Comparison of ENCODE assay signal across 11 mouse cellular contexts in genomic region chr13:37505617-37506016, GRCm38 (mm10).
A peak's percentile ranks its signal among the peaks of the same experiment; 100 is the strongest.
DNase-seq lines count a peak whose midpoint lies in the region; ATAC-seq and TF ChIP-seq lines count a peak whose summit lies in the region.
"Had no signal": no experiment of that assay in that cellular context is flagged by ENCODE, and none has a peak within 500 bp of the region (broad histone marks: within the 10 kb centered on the region; RNA-seq: fewer than 3 reads in every experiment).

No protein-coding gene starts in this region.

- no peaks in the 10 kb centered on the region for H3K27me3 ChIP-seq in forebrain, embryonic 11.5 days (ENCODE audit: control insufficient read depth, insufficient read depth, low read length)
- H3K27me3 ChIP-seq in forebrain, postnatal 0 days (ENCODE audit: insufficient read depth, low read length): no peaks in the 10 kb centered on the region
- H3K27me3 ChIP-seq in kidney, adult 2 months (replicated peaks; ENCODE audit: control insufficient read depth, insufficient read depth, low read length): no peaks in the 10 kb centered on the region
- H3K27me3 ChIP-seq in kidney, embryonic 14.5 days (ENCODE audit: control insufficient read depth, insufficient read depth, low read length): no peaks in the 10 kb centered on the region
- H3K27me3 ChIP-seq in neural tube, embryonic 13.5 days: no peaks in the 10 kb centered on the region
- H3K27me3 ChIP-seq in stomach, embryonic 15.5 days (replicated peaks): no peaks in the 10 kb centered on the region
- H3K27me3 ChIP-seq: limb, embryonic 15.5 days had no signal

- H3K27ac ChIP-seq in forebrain, embryonic 11.5 days (ENCODE audit: low read depth, low read length): no peak overlapping the region
- H3K27ac ChIP-seq in forebrain, postnatal 0 days (ENCODE audit: low read depth, low read length): no peak overlapping the region
- H3K27ac ChIP-seq in kidney, adult 2 months (ENCODE audit: insufficient read depth, low read depth, low read length): peak overlapping the region; percentile 70
- H3K27ac ChIP-seq in kidney, embryonic 14.5 days (ENCODE audit: low read depth, low read length): no peak overlapping the region; the same call in 1 of the 2 replicates
- H3K27ac ChIP-seq in neural tube, embryonic 13.5 days (replicated peaks): peak overlapping the region; percentile 28; the same call in 1 of the 2 replicates
- peak overlapping the region; percentile 87 for H3K27ac ChIP-seq in stomach, embryonic 15.5 days

- DNase-seq in forebrain, embryonic 11.5 days (ENCODE audit: low spot score): no peak
- no peak for DNase-seq in forebrain, postnatal 0 days
- DNase-seq in kidney, adult 2 months: no peak
- no peak for DNase-seq in neural tube, embryonic 10.5 days (ENCODE audit: extremely low spot score, low spot score)
- no peak for DNase-seq in layer of hippocampus, postnatal 25 days (ENCODE audit: extremely low spot score in 1 of 2, low spot score in 1 of 2)

- ATAC-seq in forebrain, embryonic 11.5 days (replicated peaks; ENCODE audit: low FRiP score): peak; percentile 44; the same call in 1 of the 2 replicates
- no peak for ATAC-seq in forebrain, postnatal 0 days
- ATAC-seq in kidney, embryonic 14.5 days (ENCODE audit: low FRiP score, low TSS enrichment): no peak
- ATAC-seq in neural tube, embryonic 13.5 days (ENCODE audit: low read depth): no peak
- no peak for ATAC-seq in stomach, embryonic 15.5 days (ENCODE audit: insufficient read depth, low FRiP score, low read depth)

- TF ChIP-seq CTCF in forebrain, postnatal 0 days (IDR thresholded peaks at IDR 0.05; ENCODE audit: low read depth): no peak
- no peak for TF ChIP-seq CTCF in kidney, adult 2 months (conservative IDR thresholded peaks at IDR 0.05; ENCODE audit: insufficient read depth, insufficient read length, low read depth, low read length)

- TF ChIP-seq POLR2A in kidney, adult 2 months (IDR thresholded peaks at IDR 0.05; ENCODE audit: low read depth, low read length): no peak

- no peaks in the 10 kb centered on the region for H3K36me3 ChIP-seq in forebrain, embryonic 11.5 days (ENCODE audit: control insufficient read depth, insufficient read depth, low read length)
- H3K36me3 ChIP-seq in forebrain, postnatal 0 days (ENCODE audit: insufficient read depth): no peaks in the 10 kb centered on the region
- no peaks in the 10 kb centered on the region for H3K36me3 ChIP-seq in kidney, adult 2 months (ENCODE audit: control insufficient read depth, insufficient read depth, low read length)
- no peaks in the 10 kb centered on the region for H3K36me3 ChIP-seq in kidney, embryonic 14.5 days (ENCODE audit: control insufficient read depth, insufficient read depth, low read length)
- no peaks in the 10 kb centered on the region for H3K36me3 ChIP-seq in neural tube, embryonic 13.5 days
- no peaks in the 10 kb centered on the region for H3K36me3 ChIP-seq in stomach, embryonic 15.5 days
- H3K36me3 ChIP-seq: limb, embryonic 15.5 days had no signal

- no peak overlapping the region for H3K4me2 ChIP-seq in forebrain, embryonic 11.5 days (ENCODE audit: low read depth, low read length, severe bottlenecking)
- H3K4me2 ChIP-seq in forebrain, postnatal 0 days (ENCODE audit: low read depth): no peak overlapping the region
- no peak overlapping the region for H3K4me2 ChIP-seq in kidney, embryonic 14.5 days (replicated peaks; ENCODE audit: low read depth, low read length)
- no peak overlapping the region for H3K4me2 ChIP-seq in neural tube, embryonic 13.5 days
- H3K4me2 ChIP-seq in stomach, embryonic 15.5 days: no peak overlapping the region
- H3K4me2 ChIP-seq: limb, embryonic 15.5 days had no signal

- H3K4me3 ChIP-seq in forebrain, embryonic 11.5 days (ENCODE audit: low read depth, low read length): no peak overlapping the region
- H3K4me3 ChIP-seq in forebrain, postnatal 0 days (ENCODE audit: low read depth, low read length): no peak overlapping the region
- H3K4me3 ChIP-seq in kidney, adult 2 months (ENCODE audit: insufficient read depth, low read depth, low read length): no peak overlapping the region
- H3K4me3 ChIP-seq in kidney, embryonic 14.5 days (ENCODE audit: low read length): no peak overlapping the region
- H3K4me3 ChIP-seq in neural tube, embryonic 13.5 days: no peak overlapping the region
- no peak overlapping the region for H3K4me3 ChIP-seq in stomach, embryonic 15.5 days (replicated peaks)
- H3K4me3 ChIP-seq: erythroblast, embryonic 14.5 days; layer of hippocampus, adult 2 months; limb, embryonic 15.5 days had no signal

- peaks cover 9% of the 10 kb centered on the region; the same call in 1 of the 2 replicates for H3K4me1 ChIP-seq in forebrain, embryonic 11.5 days (replicated peaks; ENCODE audit: control insufficient read depth, insufficient read depth, low read length)
- 0 out of 2 replicates have a peak, but pooled peaks cover 3% of the 10 kb centered on the region for H3K4me1 ChIP-seq in forebrain, postnatal 0 days (ENCODE audit: insufficient read depth)
- H3K4me1 ChIP-seq in kidney, adult 2 months (ENCODE audit: control insufficient read depth, insufficient read depth, low read length): peaks cover 33% of the 10 kb centered on the region
- peaks cover 21% of the 10 kb centered on the region for H3K4me1 ChIP-seq in kidney, embryonic 14.5 days (ENCODE audit: control insufficient read depth, insufficient read depth, low read length)
- peaks cover 43% of the 10 kb centered on the region for H3K4me1 ChIP-seq in neural tube, embryonic 13.5 days (replicated peaks)
- peaks cover 38% of the 10 kb centered on the region for H3K4me1 ChIP-seq in stomach, embryonic 15.5 days

- WGBS in forebrain, embryonic 11.5 days: 66% methylated on average over 3 of the region's 3 CpGs
- WGBS in forebrain, postnatal 0 days: 26% methylated on average over 3 of the region's 3 CpGs
- WGBS in kidney, adult 2 months: 62% methylated on average over 3 of the region's 3 CpGs
- WGBS in kidney, embryonic 14.5 days: 65% methylated on average over 3 of the region's 3 CpGs
- WGBS in neural tube, embryonic 13.5 days: 66% methylated on average over 3 of the region's 3 CpGs
- WGBS in stomach, embryonic 15.5 days: 72% methylated on average over 3 of the region's 3 CpGs

- H3K9ac ChIP-seq in forebrain, embryonic 11.5 days (ENCODE audit: low read length): no peak overlapping the region
- H3K9ac ChIP-seq in forebrain, postnatal 0 days: no peak overlapping the region
- no peak overlapping the region for H3K9ac ChIP-seq in kidney, embryonic 14.5 days (ENCODE audit: low read depth, low read length)
- H3K9ac ChIP-seq in neural tube, embryonic 13.5 days: no peak overlapping the region
- H3K9ac ChIP-seq in stomach, embryonic 15.5 days: no peak overlapping the region
- H3K9ac ChIP-seq: limb, embryonic 15.5 days had no signal

- no peaks in the 10 kb centered on the region for H3K9me3 ChIP-seq in forebrain, embryonic 11.5 days (ENCODE audit: control insufficient read depth, low read length)
- no peaks in the 10 kb centered on the region for H3K9me3 ChIP-seq in forebrain, postnatal 0 days (ENCODE audit: low read length)
- H3K9me3 ChIP-seq in kidney, embryonic 14.5 days (ENCODE audit: control insufficient read depth, low read length): no peaks in the 10 kb centered on the region
- H3K9me3 ChIP-seq in neural tube, embryonic 13.5 days: no peaks in the 10 kb centered on the region
- no peaks in the 10 kb centered on the region for H3K9me3 ChIP-seq in stomach, embryonic 15.5 days
- H3K9me3 ChIP-seq: limb, embryonic 15.5 days had no signal

Comparison
In these comparisons a context has a peak if more than half of its experiments do, and no peak if none do; other contexts are left out.
1. H3K27ac ChIP-seq: peak in kidney, adult 2 months (single experiment), neural tube, embryonic 13.5 days (single experiment) and stomach, embryonic 15.5 days (single experiment); none in forebrain, embryonic 11.5 days (single experiment), forebrain, postnatal 0 days (single experiment) and kidney, embryonic 14.5 days (single experiment).